Mouse (Mus musculus) ES-Bruce4 (cell line): ENCODE data around the gene Rnf207.

Source experiments
- CTCF ChIP-seq: IDR thresholded peaks from one replicate; pipeline ENCODE4 v1.8.1; 2011; ENCODE audit warnings: low read depth, low read length
- EP300 ChIP-seq: IDR thresholded peaks from 2 replicates; pipeline ENCODE4 v1.6.1; 2011; ENCODE audit warnings: low read depth, low read length; ENCODE audit not compliant: insufficient read depth

DNA sequence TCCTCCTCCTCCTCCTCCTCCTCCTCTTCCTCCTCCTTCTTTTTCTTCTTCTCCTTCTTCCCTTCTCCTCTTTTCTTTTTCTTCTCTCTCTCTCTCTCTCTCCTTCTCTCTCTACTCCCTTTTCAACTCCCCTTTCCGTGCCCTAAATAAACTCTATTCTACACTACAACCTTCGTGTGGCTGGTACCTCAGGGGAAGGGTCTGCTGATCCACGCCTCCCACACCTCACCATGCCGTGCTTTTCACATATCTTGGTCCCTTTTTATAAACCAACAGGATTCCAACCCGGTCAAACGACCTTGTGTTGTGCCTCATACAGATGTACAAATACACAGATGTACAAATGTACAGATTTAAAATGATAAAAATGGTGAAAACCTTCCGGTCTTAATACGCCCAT, 22.4 kb downstream of the Rnf207 start:
- no peak for TF ChIP-seq CTCF
- no peak for TF ChIP-seq EP300
